Mouse (Mus musculus) frontal cortex, postnatal 10 days (tissue): ENCODE measurements at regions not wholly inside any gene's neighbourhood (a gene's known extent, or its start where the extent isn't known, plus 50 kb on each side); places are given as distances from the start of the nearest gene placed in this dataset.

Source experiments
- DNase-seq, 2 experiments: peaks; one replicate each; pipeline ENCODE4 v3.0.0; 2022; ENCODE audit warnings: low spot score in 2 of 2, mixed read lengths in 1 of 2

- no peak for DNase-seq
Observed at GRCm38 (mm10) chr10:19188082-19188742, 168.1 kb upstream of the Olig3 start.

GRCm38 (mm10) chr10:19187716-19188081 is 168.6 kb upstream of the Olig3 start:
- no peak for DNase-seq

GRCm38 (mm10) chr10:19187084-19187615 is 169.2 kb upstream of the Olig3 start:
- DNase-seq, result no peak

- no peak for DNase-seq
Observed at GRCm38 (mm10) chr10:19185790-19186581, 170.3 kb upstream of the Olig3 start.

- no peak for DNase-seq
Observed at GRCm38 (mm10) chr10:19184886-19185285, 169.4 kb upstream of the Tnfaip3 start.

- DNase-seq, result no peak
Observed at GRCm38 (mm10) chr10:19177895-19178294, 162.4 kb upstream of the Tnfaip3 start.

- DNase-seq, result no peak
Observed at GRCm38 (mm10) chr10:19177414-19177813, 162.0 kb upstream of the Tnfaip3 start.

GRCm38 (mm10) chr10:19176249-19176648 is 160.8 kb upstream of the Tnfaip3 start:
- DNase-seq, result no peak

- no peak for DNase-seq
Observed at GRCm38 (mm10) chr10:19171834-19172233, 156.4 kb upstream of the Tnfaip3 start.

- no peak for DNase-seq
Observed at GRCm38 (mm10) chr10:19170596-19170995, 155.1 kb upstream of the Tnfaip3 start.

GRCm38 (mm10) chr10:19169272-19169671 is 153.8 kb upstream of the Tnfaip3 start:
- no peak for DNase-seq

- no peak for DNase-seq
Observed at GRCm38 (mm10) chr10:19168362-19168761, 152.9 kb upstream of the Tnfaip3 start.

- no peak for DNase-seq
Observed at GRCm38 (mm10) chr10:19167641-19168271, 152.3 kb upstream of the Tnfaip3 start.

GRCm38 (mm10) chr10:19167101-19167500 is 151.6 kb upstream of the Tnfaip3 start:
- DNase-seq, result no peak

GRCm38 (mm10) chr10:19162104-19162503 is 146.6 kb upstream of the Tnfaip3 start:
- DNase-seq, result no peak

GRCm38 (mm10) chr10:19161149-19161548 is 145.7 kb upstream of the Tnfaip3 start:
- no peak for DNase-seq

GRCm38 (mm10) chr10:19154041-19154440 is 138.6 kb upstream of the Tnfaip3 start:
- no peak for DNase-seq

GRCm38 (mm10) chr10:19152773-19153172 is 137.3 kb upstream of the Tnfaip3 start:
- no peak for DNase-seq

- no peak for DNase-seq
Observed at GRCm38 (mm10) chr10:19150766-19151165, 135.3 kb upstream of the Tnfaip3 start.

GRCm38 (mm10) chr10:19150005-19150404 is 134.5 kb upstream of the Tnfaip3 start:
- DNase-seq, result no peak

GRCm38 (mm10) chr10:19149196-19149869 is 133.9 kb upstream of the Tnfaip3 start:
- no peak for DNase-seq

GRCm38 (mm10) chr10:19141481-19141880 is 126.0 kb upstream of the Tnfaip3 start:
- no peak for DNase-seq
